Mouse (Mus musculus): ENCODE data around the gene Hilpda. TPM values are rescaled to one million over a fixed set of nuclear protein-coding genes. Genes with fewer than 3 reads are reported as not detected.

Gene Hilpda
- total RNA-seq, 1 experiment from 2014 or later: 27.7 TPM

- no peak for ATAC-seq (replicated peaks in 1 of 2; ENCODE audit: insufficient read depth in 1 of 2, low FRiP score in 2 of 2, low TSS enrichment in 1 of 2, low read depth in 1 of 2, poor library complexity in 2 of 2, severe bottlenecking in 2 of 2)
Observed at GRCm38 (mm10) chr6:29317286-29317685, 45.0 kb downstream of the Hilpda start.

- no peak for ATAC-seq (replicated peaks in 1 of 2; ENCODE audit: insufficient read depth in 1 of 2, low FRiP score in 2 of 2, low TSS enrichment in 1 of 2, low read depth in 1 of 2, poor library complexity in 2 of 2, severe bottlenecking in 2 of 2)
Observed at GRCm38 (mm10) chr6:29317941-29318340, 45.7 kb downstream of the Hilpda start.

GRCm38 (mm10) chr6:29318879-29319278 lies 46.6 kb downstream of the Hilpda start, which contains the start of gene Fam71f1:
Gene Fam71f1 (plus strand): TSS chr6:29319140.
- no peak for ATAC-seq (replicated peaks in 1 of 2; ENCODE audit: insufficient read depth in 1 of 2, low FRiP score in 2 of 2, low TSS enrichment in 1 of 2, low read depth in 1 of 2, poor library complexity in 2 of 2, severe bottlenecking in 2 of 2)

GRCm38 (mm10) chr6:29321586-29321985 lies 49.3 kb downstream of the Hilpda start:
- no peak for ATAC-seq (replicated peaks in 1 of 2; ENCODE audit: insufficient read depth in 1 of 2, low FRiP score in 2 of 2, low TSS enrichment in 1 of 2, low read depth in 1 of 2, poor library complexity in 2 of 2, severe bottlenecking in 2 of 2)

- ATAC-seq (replicated peaks in 1 of 2; ENCODE audit: insufficient read depth in 1 of 2, low FRiP score in 2 of 2, low TSS enrichment in 1 of 2, low read depth in 1 of 2, poor library complexity in 2 of 2, severe bottlenecking in 2 of 2): no peak
Observed at GRCm38 (mm10) chr6:29322147-29322546, 49.9 kb downstream of the Hilpda start.

GRCm38 (mm10) chr6:29322735-29323134 lies 50.4 kb downstream of the Hilpda start:
- ATAC-seq (replicated peaks in 1 of 2; ENCODE audit: insufficient read depth in 1 of 2, low FRiP score in 2 of 2, low TSS enrichment in 1 of 2, low read depth in 1 of 2, poor library complexity in 2 of 2, severe bottlenecking in 2 of 2): no peak

Other genes with a start within 250 kb of the Hilpda start
- not detected in 2 replicates for gene Lep, start 212.3 kb upstream of the Hilpda start, total RNA-seq (2017)
- gene Rbm28, start 107.5 kb upstream of the Hilpda start, total RNA-seq (2017): 53.1 and 66.5 TPM in 2 replicates
- gene Prrt4, start 92.9 kb upstream of the Hilpda start, total RNA-seq (2017): not detected in 2 replicates
- 70.0 and 72.4 TPM in 2 replicates for gene Impdh1, start 56.1 kb upstream of the Hilpda start, total RNA-seq (2017)
- 1.6 TPM in 1 of 2 replicates, not detected in the other for gene Fam71f2, start 7.1 kb downstream of the Hilpda start, total RNA-seq (2017)
- gene Fam71f1, start 46.7 kb downstream of the Hilpda start, total RNA-seq (2017): not detected in 2 replicates
- gene Calu, start 75.6 kb downstream of the Hilpda start, total RNA-seq (2017): 162 and 228 TPM in 2 replicates
- not detected in 2 replicates for gene Opn1sw, start 116.0 kb downstream of the Hilpda start, total RNA-seq (2017)
- 0.40 and 0.44 TPM in 2 replicates for gene Ccdc136, start 123.8 kb downstream of the Hilpda start, total RNA-seq (2017)
- not detected in 2 replicates for gene Flnc, start 160.8 kb downstream of the Hilpda start, total RNA-seq (2017)
- 131 and 182 TPM in 2 replicates for gene Atp6v1f, start 195.2 kb downstream of the Hilpda start, total RNA-seq (2017)
- 3.4 TPM in 1 of 2 replicates, not detected in the other for gene Atp6v1fnb, start 198.9 kb downstream of the Hilpda start, total RNA-seq (2017)
- gene Kcp, start 235.5 kb downstream of the Hilpda start, total RNA-seq (2017): not detected in 2 replicates